Mouse (Mus musculus) lung, embryonic 15.5 days (tissue): ENCODE results near the gene Dll3. TPM values are rescaled to one million over a fixed set of nuclear protein-coding genes. Genes with fewer than 3 reads are reported as not detected.

ENCODE experiments used
- ATAC-seq: fragments of 200-750 bp; cut with Nextera tagmentation; 2 replicates; pipeline ENCODE4 v1.8.0; 2017; ENCODE audit warnings: moderate number of reproducible peaks, borderline replicate concordance; ENCODE audit not compliant: low FRiP score, low TSS enrichment; ENCODE audit errors: extremely low read depth
- H3K27ac ChIP-seq: fragments of 300-500 bp; sonication (generic); 2 replicates; pipeline ENCODE4 v1.5.1; 2015; ENCODE audit warnings: moderate library complexity, mild to moderate bottlenecking, inconsistent platforms
- H3K27me3 ChIP-seq: fragments of 300-500 bp; sonication (generic); 2 replicates; pipeline ENCODE4 v1.6.1; 2015; ENCODE audit warnings: inconsistent platforms
- H3K36me3 ChIP-seq: fragments of 300-500 bp; sonication (generic); 2 replicates; pipeline ENCODE4 v1.6.1; 2015; ENCODE audit warnings: inconsistent platforms
- H3K4me1 ChIP-seq: fragments of 300-500 bp; sonication (generic); 2 replicates; pipeline ENCODE4 v1.6.1; 2015; ENCODE audit warnings: inconsistent platforms
- H3K4me2 ChIP-seq: fragments of 300-500 bp; sonication (generic); 2 replicates; pipeline ENCODE4 v1.6.1; 2015; ENCODE audit warnings: inconsistent platforms, mild to moderate bottlenecking, moderate library complexity
- H3K4me3 ChIP-seq: fragments of 300-500 bp; sonication (generic); 2 replicates; pipeline ENCODE4 v1.5.1; 2015; ENCODE audit warnings: mild to moderate bottlenecking, inconsistent platforms
- H3K9ac ChIP-seq: fragments of 300-500 bp; sonication (generic); 2 replicates; pipeline ENCODE4 v1.6.1; 2015; ENCODE audit warnings: inconsistent platforms
- H3K9me3 ChIP-seq: fragments of 300-500 bp; sonication (generic); 2 replicates; pipeline ENCODE4 v1.6.1; 2016; ENCODE audit warnings: inconsistent platforms
- WGBS: fragments of 180-500 bp; shearing (Covaris S2); methylation state at CpG from one replicate; pipeline ENCODE4 v1.1.7; 2015; 5-methylcytosine and 5-hydroxymethylcytosine counted together
- polyA plus RNA-seq: library from polyadenylated mRNA; unstranded; fragments of >200 nt; fragmentation: Nextera tagmentation; extraction: Ambion mirVana; gene quantifications from 2 replicates; pipeline ENCODE4 v1.2.1, GENCODE M21; 2015

Dll3 gene
- polyA plus RNA-seq, 1 experiment from 2014 or later, result 0.75 TPM

DNA sequence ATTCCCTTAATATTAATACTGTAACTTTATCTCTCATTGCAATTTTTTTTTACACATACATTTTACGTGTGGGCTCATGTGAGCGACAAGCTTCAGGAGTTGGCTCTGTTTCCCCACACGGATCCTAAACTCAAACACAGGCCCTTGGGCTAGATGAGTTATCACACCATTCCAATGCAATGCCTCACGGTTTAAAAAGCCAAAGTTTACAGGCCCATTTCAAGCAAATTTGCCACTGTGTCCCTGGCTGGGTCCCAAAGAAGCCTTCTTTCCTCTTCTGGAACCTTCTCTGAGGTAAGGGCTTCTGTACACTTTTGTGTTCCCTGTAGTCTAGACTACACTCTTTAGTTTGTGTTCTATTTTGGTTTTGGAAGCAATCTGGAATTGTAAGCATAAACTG is 32.5 kb upstream of the Dll3 start:
- H3K4me2 ChIP-seq, result no peak overlapping the region
- no peak overlapping the region for H3K9ac ChIP-seq
- H3K36me3 ChIP-seq, result peaks cover 19% of the 10 kb centered on the region
- H3K27me3 ChIP-seq, result no peaks in the 10 kb centered on the region
- H3K9me3 ChIP-seq, result no peaks in the 10 kb centered on the region
- H3K4me3 ChIP-seq, result no peak overlapping the region
- peaks cover 12% of the 10 kb centered on the region for H3K4me1 ChIP-seq
- no peak for ATAC-seq
- WGBS, result 88% methylated on average over 4 of the region's 4 CpGs
- no peak overlapping the region for H3K27ac ChIP-seq

DNA sequence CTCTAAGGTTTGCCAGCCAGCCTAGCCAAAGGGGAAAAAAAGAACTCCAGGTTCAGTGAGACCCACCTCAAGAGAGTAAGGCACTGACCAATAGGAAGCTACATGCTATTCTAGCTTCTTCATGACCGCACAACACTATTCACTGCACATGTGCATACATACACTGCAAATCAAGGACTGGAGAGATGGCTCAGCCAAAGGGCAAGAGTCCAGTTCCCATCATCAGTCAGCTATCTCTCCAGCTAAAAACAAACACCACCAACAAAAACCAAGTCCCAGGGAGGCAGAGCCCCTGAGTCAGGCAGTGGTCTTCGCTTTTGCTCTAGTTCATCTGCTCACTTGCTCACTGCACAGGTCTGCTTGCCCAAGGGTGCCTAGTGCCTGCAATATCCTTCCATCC is 26.2 kb upstream of the Dll3 start:
- ATAC-seq, result no peak
- Histone ChIP-seq H3K4me3 (no peak overlapping the region), H3K27ac (no peak overlapping the region), H3K9ac (no peak overlapping the region), H3K4me1 (no peaks in the 10 kb centered on the region), H3K4me2 (no peak overlapping the region), H3K27me3 (no peaks in the 10 kb centered on the region), H3K36me3 (peaks cover 77% of the 10 kb centered on the region), H3K9me3 (no peaks in the 10 kb centered on the region)
- WGBS, result 89% methylated on average over 2 of the region's 2 CpGs

DNA sequence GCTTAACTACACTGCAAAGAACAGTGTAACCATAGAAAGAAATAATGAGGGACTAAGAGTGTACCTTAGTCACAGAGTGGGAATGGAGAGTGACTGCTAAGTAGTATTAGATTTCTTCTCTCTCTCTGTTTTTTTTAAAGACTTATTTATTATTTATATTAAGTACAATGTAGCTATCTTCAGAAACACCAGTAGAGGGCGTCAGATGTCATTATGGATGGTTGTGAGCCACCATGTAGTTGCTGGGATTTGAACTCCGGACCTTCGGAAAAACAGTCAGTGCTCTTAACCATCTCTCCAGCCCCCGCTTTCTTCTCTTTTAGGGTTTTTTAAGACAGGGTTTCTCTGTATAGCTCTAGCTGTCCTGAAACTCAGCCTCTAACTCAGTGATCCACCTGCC is 24.4 kb upstream of the Dll3 start:
- no peaks in the 10 kb centered on the region for H3K27me3 ChIP-seq
- H3K4me1 ChIP-seq, result no peaks in the 10 kb centered on the region
- peaks cover 93% of the 10 kb centered on the region for H3K36me3 ChIP-seq
- ATAC-seq, result no peak
- H3K9me3 ChIP-seq, result no peaks in the 10 kb centered on the region
- H3K27ac ChIP-seq, result no peak overlapping the region
- H3K9ac ChIP-seq, result no peak overlapping the region
- no peak overlapping the region for H3K4me2 ChIP-seq
- H3K4me3 ChIP-seq, result no peak overlapping the region
- 80% methylated on average over 4 of the region's 4 CpGs for WGBS

DNA sequence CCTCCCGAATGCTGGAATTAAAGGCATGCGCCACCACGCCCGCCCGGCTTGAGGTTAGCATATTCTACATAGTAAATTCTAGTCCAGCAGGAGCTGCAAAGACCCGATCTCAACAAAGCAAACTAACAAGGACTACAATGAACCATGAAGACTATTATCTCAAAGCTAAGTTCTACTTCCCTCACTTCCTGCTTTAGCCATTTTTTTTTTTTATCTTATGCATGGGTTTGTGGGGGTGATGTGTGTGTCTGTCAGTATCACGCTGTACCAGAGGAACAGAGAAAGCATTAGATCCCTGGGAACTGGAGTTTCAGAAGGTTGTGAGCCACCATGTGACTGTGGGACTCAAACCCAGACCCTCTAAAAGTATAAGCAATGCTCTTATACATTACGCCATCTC is 23.3 kb upstream of the Dll3 start:
- no peak for ATAC-seq
- WGBS, result 91% methylated on average over 8 of the region's 8 CpGs
- Histone ChIP-seq H3K9ac (no peak overlapping the region), H3K4me3 (no peak overlapping the region), H3K27ac (no peak overlapping the region), H3K4me2 (no peak overlapping the region), H3K36me3 (peaks cover 94% of the 10 kb centered on the region), H3K9me3 (no peaks in the 10 kb centered on the region), H3K27me3 (no peaks in the 10 kb centered on the region), H3K4me1 (no peaks in the 10 kb centered on the region)

DNA sequence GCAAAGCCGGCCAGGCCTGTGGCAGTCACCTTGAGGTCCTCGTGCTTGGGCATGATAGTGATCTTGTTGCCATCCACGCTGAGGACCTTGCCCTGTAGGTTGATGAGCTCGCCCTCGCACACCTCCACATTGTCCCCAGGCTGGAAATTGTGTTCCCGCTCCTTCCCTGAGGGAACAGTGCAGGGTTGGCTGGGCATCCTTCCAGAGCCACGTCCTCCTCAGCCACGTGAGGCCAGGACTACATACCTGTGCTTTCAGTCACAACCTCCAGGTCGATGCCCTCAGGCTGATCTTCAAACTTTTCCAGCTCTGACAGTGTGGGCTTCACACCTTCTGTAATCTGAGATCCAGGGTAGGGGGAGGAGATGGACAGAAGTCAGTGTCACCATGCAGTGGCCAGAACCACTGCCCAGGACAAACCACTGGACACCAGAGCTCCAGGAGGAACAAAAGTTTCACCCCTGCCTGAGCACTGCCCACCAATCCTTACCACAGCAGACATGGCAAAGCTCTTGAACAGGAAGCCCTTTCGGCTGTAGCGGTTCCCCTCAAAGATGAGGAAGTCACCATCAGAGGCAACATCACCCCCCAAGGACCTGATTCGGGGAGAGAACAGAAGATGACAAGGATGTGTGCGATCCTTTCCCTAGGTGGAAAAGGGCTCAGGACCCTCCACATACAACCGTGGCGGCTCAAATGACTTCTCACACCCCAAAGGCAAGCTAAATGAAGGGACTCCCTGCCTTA is 20.1 kb upstream of the Dll3 start:
- peaks cover 100% of the 10 kb centered on the region for H3K36me3 ChIP-seq
- H3K27me3 ChIP-seq, result no peaks in the 10 kb centered on the region
- 88% methylated on average over 15 of the region's 15 CpGs for WGBS
- no peaks in the 10 kb centered on the region for H3K9me3 ChIP-seq
- ATAC-seq, result no peak
- no peak overlapping the region for H3K4me2 ChIP-seq
- no peaks in the 10 kb centered on the region for H3K4me1 ChIP-seq
- H3K27ac ChIP-seq, result no peak overlapping the region
- H3K9ac ChIP-seq, result no peak overlapping the region
- H3K4me3 ChIP-seq, result no peak overlapping the region

DNA sequence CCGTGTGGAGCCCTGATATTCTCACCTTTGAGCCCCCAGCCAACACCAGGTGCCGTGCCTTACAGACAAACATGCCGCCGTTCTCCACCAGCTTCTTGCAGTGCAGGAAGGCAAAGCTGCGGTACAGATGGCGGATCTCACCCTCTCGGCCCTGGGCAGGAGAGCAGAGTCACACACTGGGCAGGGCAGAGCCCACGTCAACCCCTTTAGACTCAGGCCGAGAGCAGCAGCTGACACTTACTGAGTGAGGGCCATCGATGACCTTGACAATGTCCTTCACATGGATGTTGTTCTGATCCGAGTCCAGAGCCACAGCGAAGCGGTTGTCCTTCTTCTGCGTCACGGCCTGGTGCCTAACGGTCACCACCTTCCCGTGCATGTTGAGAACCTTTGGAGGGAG is 16.7 kb upstream of the Dll3 start:
- H3K27me3 ChIP-seq, result no peaks in the 10 kb centered on the region
- no peak overlapping the region for H3K27ac ChIP-seq
- 89% methylated on average over 17 of the region's 17 CpGs for WGBS
- peaks cover 98% of the 10 kb centered on the region for H3K36me3 ChIP-seq
- no peaks in the 10 kb centered on the region for H3K4me1 ChIP-seq
- H3K9ac ChIP-seq, result no peak overlapping the region
- no peak for ATAC-seq
- no peaks in the 10 kb centered on the region for H3K9me3 ChIP-seq
- no peak overlapping the region for H3K4me3 ChIP-seq
- H3K4me2 ChIP-seq, result no peak overlapping the region

DNA sequence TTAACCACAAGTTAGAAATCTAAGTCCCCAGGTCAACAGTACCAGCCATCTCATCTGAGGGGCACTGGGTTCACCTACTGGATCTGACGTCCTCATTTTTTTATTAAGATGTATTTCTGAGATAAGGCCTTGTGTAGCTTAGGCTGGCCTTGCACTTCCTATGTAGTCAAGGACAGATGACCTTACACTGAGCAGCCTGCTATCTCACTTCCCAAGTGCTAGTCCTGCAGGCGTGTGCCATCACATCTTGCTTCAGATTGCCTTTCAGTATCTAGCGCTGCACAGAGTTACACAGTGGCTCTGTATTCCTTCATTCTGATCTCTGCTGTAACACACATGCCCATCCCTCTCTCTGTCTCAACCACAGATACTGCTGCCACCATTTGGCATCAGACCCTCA is 16.0 kb upstream of the Dll3 start:
- Histone ChIP-seq H3K4me3 (no peak overlapping the region), H3K4me1 (no peaks in the 10 kb centered on the region), H3K27ac (no peak overlapping the region), H3K4me2 (no peak overlapping the region), H3K27me3 (no peaks in the 10 kb centered on the region), H3K9ac (no peak overlapping the region), H3K9me3 (no peaks in the 10 kb centered on the region), H3K36me3 (peaks cover 91% of the 10 kb centered on the region)
- no peak for ATAC-seq
- 84% methylated on average over 3 of the region's 3 CpGs for WGBS

DNA sequence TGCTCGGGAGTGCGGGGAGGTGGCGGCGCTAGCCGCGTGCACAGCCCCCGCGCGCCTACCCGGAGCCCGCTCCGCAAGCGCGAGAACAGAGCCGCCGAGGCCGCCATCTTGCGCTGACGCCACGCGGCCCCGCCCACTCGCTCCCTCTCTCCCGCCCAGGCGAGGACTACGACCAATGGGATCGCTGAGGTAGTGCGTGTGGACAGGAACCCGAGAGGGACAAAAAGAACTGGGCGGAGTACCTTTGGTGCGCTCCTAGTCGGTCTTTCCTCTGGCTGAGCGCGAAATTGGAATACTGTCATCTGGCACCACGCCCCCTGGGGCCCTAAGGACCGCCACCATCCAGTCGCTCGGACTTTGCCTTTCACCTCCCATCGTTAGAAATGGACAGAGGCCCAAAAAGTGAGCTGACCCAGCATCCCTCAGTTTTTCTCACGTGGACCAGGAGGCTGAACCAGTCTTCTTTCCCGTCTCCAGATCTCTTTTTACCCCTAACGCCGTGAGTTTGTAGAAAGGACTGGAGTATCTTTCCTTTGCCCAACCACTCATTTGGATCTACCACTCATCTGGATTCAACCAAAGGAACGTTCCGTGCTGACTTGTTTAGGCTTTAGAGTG is 10.0 kb upstream of the Dll3 start, which contains the start of gene Timm50:
TSS of gene Timm50 (minus strand) at position 147 of the 618 bp plus-strand sequence.
- Histone ChIP-seq H3K27ac (peak within 1 kb of the TSS; percentile 67), H3K4me3 (peak within 1 kb of the TSS; percentile 96), H3K36me3 (peaks cover 63% of the 10 kb centered on the region), H3K4me1 (peaks cover 20% of the 10 kb centered on the region), H3K27me3 (no peaks in the 10 kb centered on the region), H3K9me3 (no peaks in the 10 kb centered on the region), H3K9ac (peak within 1 kb of the TSS; percentile 91), H3K4me2 (peak within 1 kb of the TSS; percentile 80)
- ATAC-seq, result peak; percentile 97
- under 1% methylated on average over 40 of the region's 45 CpGs for WGBS

DNA sequence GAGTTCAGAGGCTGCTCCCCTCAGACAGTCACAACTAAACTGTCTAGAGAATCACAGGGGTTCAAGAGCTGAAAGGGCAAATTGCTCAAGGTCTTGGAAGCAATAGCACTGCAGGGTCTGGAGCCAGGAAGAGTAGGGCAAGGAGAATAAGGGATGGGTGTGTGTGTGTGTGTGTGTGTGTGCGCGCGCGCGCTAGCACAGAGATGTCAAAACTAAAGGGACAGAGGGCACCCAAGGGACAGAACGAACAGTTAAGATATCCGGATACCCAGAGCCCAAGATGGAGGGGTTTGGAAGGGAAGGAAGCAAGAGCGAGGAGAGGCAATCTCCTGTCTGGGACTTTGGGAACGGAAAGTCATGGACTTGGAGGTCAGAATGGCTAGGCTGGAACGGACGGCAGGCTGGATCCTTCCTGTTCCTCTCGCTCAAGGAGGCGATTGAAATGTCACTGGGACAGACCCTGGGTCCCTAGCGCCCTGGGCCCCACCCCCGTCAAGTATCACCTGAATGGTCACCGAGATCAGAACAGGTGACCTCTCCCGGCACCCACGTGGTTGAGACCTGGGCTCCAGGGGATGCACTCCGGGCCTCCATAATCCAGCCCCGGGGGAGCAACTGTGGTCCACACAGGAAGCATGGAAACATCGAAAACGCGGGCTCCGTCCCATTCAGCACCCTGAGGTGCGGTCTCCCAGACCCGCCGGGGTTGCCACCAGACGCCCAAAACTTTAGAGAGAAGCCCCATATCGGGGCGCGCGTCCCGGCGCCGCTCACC is 9.3 kb upstream of the Dll3 start:
- Histone ChIP-seq H3K4me2 (peak overlapping the region; percentile 80), H3K9me3 (no peaks in the 10 kb centered on the region), H3K27ac (peak overlapping the region; percentile 67), H3K27me3 (no peaks in the 10 kb centered on the region), H3K36me3 (peaks cover 63% of the 10 kb centered on the region), H3K4me3 (peak overlapping the region; percentile 96), H3K9ac (peak overlapping the region; percentile 91), H3K4me1 (peaks cover 20% of the 10 kb centered on the region)
- ATAC-seq, result no peak; the same call in none of the 2 replicates
- 3% methylated on average over 35 of the region's 35 CpGs for WGBS

DNA sequence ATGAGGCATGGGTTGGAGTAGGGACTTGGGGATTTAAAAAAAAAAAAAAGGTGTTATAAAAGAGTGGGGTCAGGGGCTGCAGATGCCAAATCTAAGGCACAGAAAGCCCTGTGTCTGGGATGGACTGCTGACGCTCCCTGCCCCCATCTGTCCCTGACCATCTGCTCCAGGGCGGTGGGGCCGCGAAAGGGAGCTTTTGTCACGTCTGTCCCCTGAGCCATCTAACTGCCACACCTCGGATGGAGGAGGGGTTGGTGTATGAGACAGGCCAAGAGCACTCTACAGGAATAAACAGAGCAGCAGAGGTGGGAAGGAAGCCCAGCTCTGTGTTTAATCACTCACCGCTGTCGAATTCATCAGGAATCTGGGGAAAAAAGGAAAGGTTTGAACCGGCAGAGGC is 7.7 kb upstream of the Dll3 start:
- H3K4me3 ChIP-seq, result no peak overlapping the region
- no peak for ATAC-seq
- 50% methylated on average over 9 of the region's 9 CpGs for WGBS

DNA sequence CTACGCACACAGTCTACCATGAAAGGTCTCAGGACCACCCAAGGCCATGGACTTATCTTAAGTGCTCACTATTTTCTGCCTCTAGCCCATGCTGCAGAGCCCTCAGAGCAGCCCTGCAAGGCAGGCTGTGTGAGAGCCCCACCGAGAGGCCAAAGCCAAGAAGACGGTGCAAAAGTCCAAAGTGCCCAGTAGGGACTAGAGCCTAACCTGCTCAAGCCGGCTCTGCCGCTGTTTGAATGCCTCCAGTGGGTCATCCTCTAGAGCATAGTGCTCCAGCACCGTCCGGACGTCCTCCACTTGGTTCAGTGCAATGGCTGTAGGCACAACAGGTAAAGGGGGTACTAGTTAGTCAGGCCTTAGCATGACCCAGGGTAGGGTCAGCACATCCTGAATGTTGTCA is 4.2 kb upstream of the Dll3 start:
- Histone ChIP-seq H3K4me3 (no peak overlapping the region), H3K4me2 (no peak overlapping the region), H3K27me3 (peaks cover 13% of the 10 kb centered on the region), H3K36me3 (peaks cover 52% of the 10 kb centered on the region), H3K9me3 (no peaks in the 10 kb centered on the region), H3K9ac (no peak overlapping the region), H3K4me1 (peaks cover 23% of the 10 kb centered on the region), H3K27ac (no peak overlapping the region)
- WGBS, result 91% methylated on average over 8 of the region's 8 CpGs
- no peak for ATAC-seq

More for the DNA sequence above, 7.7 kb upstream of the Dll3 start:
- Histone ChIP-seq H3K27me3 (no peaks in the 10 kb centered on the region), H3K36me3 (peaks cover 60% of the 10 kb centered on the region), H3K4me2 (no peak overlapping the region), H3K4me1 (peaks cover 20% of the 10 kb centered on the region), H3K9ac (no peak overlapping the region), H3K27ac (no peak overlapping the region), H3K9me3 (no peaks in the 10 kb centered on the region)

DNA sequence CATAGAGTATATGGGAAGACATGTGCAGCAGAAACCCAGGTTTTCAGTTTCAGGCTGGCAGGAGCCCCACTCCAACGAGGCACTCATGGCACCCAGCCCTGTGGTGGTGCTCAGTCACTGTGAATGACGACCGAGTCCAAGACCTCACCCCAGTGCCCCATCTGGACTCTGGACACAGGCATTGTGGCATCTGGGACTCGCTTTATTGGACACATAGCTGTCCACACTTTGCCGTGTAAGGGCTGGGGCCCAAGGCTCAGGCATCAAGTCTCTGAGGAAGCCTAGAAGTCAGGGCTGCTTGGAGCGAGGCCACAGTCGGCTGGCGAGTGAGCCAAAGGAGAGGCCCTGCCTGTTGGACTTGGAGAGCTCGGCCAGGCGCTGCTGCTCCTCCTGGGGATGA is 3.6 kb upstream of the Dll3 start:
- WGBS, result 90% methylated on average over 10 of the region's 10 CpGs
- Histone ChIP-seq H3K4me3 (no peak overlapping the region), H3K27ac (no peak overlapping the region), H3K36me3 (peaks cover 52% of the 10 kb centered on the region), H3K27me3 (peaks cover 19% of the 10 kb centered on the region), H3K4me2 (no peak overlapping the region), H3K4me1 (peaks cover 17% of the 10 kb centered on the region), H3K9me3 (no peaks in the 10 kb centered on the region), H3K9ac (no peak overlapping the region)
- no peak for ATAC-seq
